14 mouse cellular contexts compared by ENCODE assay signal in the genomic region with DNA sequence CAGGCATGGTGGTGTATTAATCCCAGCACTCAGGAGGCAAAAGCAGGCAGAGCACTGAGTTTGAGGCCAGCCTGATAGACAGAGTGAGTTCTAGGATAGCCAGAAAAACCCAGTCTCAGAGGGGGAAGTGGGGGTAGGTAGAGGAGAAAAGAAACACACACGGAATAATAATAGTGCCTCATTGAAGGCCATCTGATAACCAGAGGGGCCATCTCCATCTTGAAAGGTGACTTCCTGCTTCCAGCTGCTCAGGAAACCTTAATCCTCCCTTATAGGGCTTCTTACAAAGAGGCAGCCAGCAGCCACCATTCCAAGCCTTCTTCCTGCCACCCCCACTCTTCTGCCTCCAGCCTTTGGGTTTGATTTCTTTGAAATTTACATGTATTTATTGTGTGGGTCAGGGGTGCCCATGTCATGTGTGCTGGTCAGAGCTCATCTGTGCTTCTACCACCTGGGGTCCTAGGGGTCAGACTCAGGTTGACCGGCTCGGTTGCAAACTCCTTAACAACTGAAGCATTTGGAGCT. TPM values are rescaled to one million over a fixed set of nuclear protein-coding genes. Genes with fewer than 3 reads are reported as not detected.
DNase-seq lines count a peak whose midpoint lies in the region; ATAC-seq and TF ChIP-seq lines count a peak whose summit lies in the region.
"Had no signal": no experiment of that assay in that cellular context is flagged by ENCODE, and none has a peak within 500 bp of the region (broad histone marks: within the 10 kb centered on the region; RNA-seq: fewer than 3 reads in every experiment).

No protein-coding gene starts in this region.

- WGBS in heart, adult 2 months: 69% methylated on average over 3 of the region's 3 CpGs
- WGBS in liver, embryonic 13.5 days (ENCODE audit: insufficient replicate concordance): 67% methylated on average over 3 of the region's 3 CpGs
- WGBS in liver, embryonic 11.5 days: 71% methylated on average over 3 of the region's 3 CpGs
- 73% methylated on average over 3 of the region's 3 CpGs for WGBS in liver, embryonic 16.5 days (ENCODE audit: insufficient replicate concordance)
- whole genome bisulfite sequencing in hindbrain, embryonic 11.5 days: 86% methylated on average over 3 of the region's 3 CpGs

- H3K27ac ChIP-seq in heart, adult 2 months: no peak overlapping the region
- peak overlapping the region; percentile 86 for H3K27ac ChIP-seq in liver, embryonic 13.5 days
- H3K27ac ChIP-seq in liver, embryonic 11.5 days (ENCODE audit: low read depth, low read length): no peak overlapping the region
- peak overlapping the region; percentile 82 for H3K27ac ChIP-seq in ES-E14 (ENCODE audit: insufficient read depth, low read depth, low read length, poor library complexity, severe bottlenecking)
- H3K27ac ChIP-seq in liver, embryonic 16.5 days (ENCODE audit: low read length): no peak overlapping the region
- H3K27ac ChIP-seq in hindbrain, embryonic 11.5 days (ENCODE audit: low read depth, low read length): no peak overlapping the region

- H3K27me3 ChIP-seq in heart, adult 2 months (ENCODE audit: control insufficient read depth, insufficient read depth, low read length): no peaks in the 10 kb centered on the region
- no peaks in the 10 kb centered on the region for H3K27me3 ChIP-seq in liver, embryonic 13.5 days
- no peaks in the 10 kb centered on the region for H3K27me3 ChIP-seq in liver, embryonic 11.5 days (replicated peaks; ENCODE audit: control insufficient read depth, insufficient read depth, low read length)
- H3K27me3 ChIP-seq in liver, embryonic 16.5 days (ENCODE audit: control insufficient read depth, insufficient read depth, low read depth, low read length): no peaks in the 10 kb centered on the region
- H3K27me3 ChIP-seq in hindbrain, embryonic 11.5 days (ENCODE audit: control insufficient read depth, insufficient read depth, low read length): no peaks in the 10 kb centered on the region
- H3K27me3 ChIP-seq: limb, embryonic 13.5 days; Patski had no signal

- H3K4me3 ChIP-seq in heart, adult 2 months: no peak overlapping the region
- no peak overlapping the region for H3K4me3 ChIP-seq in liver, embryonic 13.5 days (replicated peaks)
- no peak overlapping the region for H3K4me3 ChIP-seq in liver, embryonic 11.5 days (ENCODE audit: low read depth, low read length)
- H3K4me3 ChIP-seq in ES-E14 (ENCODE audit: insufficient read depth in 1 of 2, low read depth in 1 of 2, low read length in 2 of 2, poor library complexity in 1 of 2, severe bottlenecking in 1 of 2): peak overlapping the region in 1 of 2 experiments; percentile 24; a peak in 2 of 4 replicates
- no peak overlapping the region for H3K4me3 ChIP-seq in liver, embryonic 16.5 days (ENCODE audit: low read depth, low read length)
- H3K4me3 ChIP-seq in hindbrain, embryonic 11.5 days (ENCODE audit: low read depth, low read length): no peak overlapping the region

- no peak for TF ChIP-seq CTCF in heart, adult 2 months (IDR thresholded peaks at IDR 0.05)

- H3K9ac ChIP-seq in heart, adult 2 months (ENCODE audit: low read depth, low read length): no peak overlapping the region
- peak overlapping the region; percentile 67; the same call in 1 of the 2 replicates for H3K9ac ChIP-seq in liver, embryonic 13.5 days
- no peak overlapping the region for H3K9ac ChIP-seq in liver, embryonic 11.5 days (ENCODE audit: low read depth, low read length)
- peak overlapping the region; percentile 62; the same call in 1 of the 2 replicates for H3K9ac ChIP-seq in ES-E14 (ENCODE audit: insufficient read depth, low read depth, low read length, poor library complexity, severe bottlenecking)
- H3K9ac ChIP-seq in liver, embryonic 16.5 days (ENCODE audit: low read depth, low read length): 0 out of 2 replicates have a peak overlapping the region, but pooled peaks have one; percentile 4
- no peak overlapping the region for H3K9ac ChIP-seq in hindbrain, embryonic 11.5 days (ENCODE audit: low read depth, low read length)

- no peak for TF ChIP-seq POLR2A in heart, adult 2 months (IDR thresholded peaks at IDR 0.05; ENCODE audit: insufficient read depth, low read depth, low read length)

- peaks cover 12% of the 10 kb centered on the region for H3K4me1 ChIP-seq in heart, adult 2 months (ENCODE audit: control insufficient read depth, insufficient read depth, low read length)
- H3K4me1 ChIP-seq in liver, embryonic 13.5 days (replicated peaks): peaks cover 45% of the 10 kb centered on the region
- H3K4me1 ChIP-seq in liver, embryonic 11.5 days (replicated peaks; ENCODE audit: control insufficient read depth, insufficient read depth, low read length): peaks cover 27% of the 10 kb centered on the region
- H3K4me1 ChIP-seq in ES-E14 (ENCODE audit: control insufficient read depth in 2 of 2, insufficient read depth in 2 of 2, low read length in 2 of 2, poor library complexity in 1 of 2): peaks cover 14 to 15% of the 10 kb centered on the region in 2 experiments
- peaks cover 33% of the 10 kb centered on the region for H3K4me1 ChIP-seq in liver, embryonic 16.5 days (ENCODE audit: control insufficient read depth, low read depth, low read length)
- peaks cover 9% of the 10 kb centered on the region; the same call in 1 of the 2 replicates for H3K4me1 ChIP-seq in hindbrain, embryonic 11.5 days (replicated peaks; ENCODE audit: control insufficient read depth, insufficient read depth, low read length)

- no peak overlapping the region for H3K4me2 ChIP-seq in liver, embryonic 13.5 days
- no peak overlapping the region for H3K4me2 ChIP-seq in liver, embryonic 11.5 days
- H3K4me2 ChIP-seq in liver, embryonic 16.5 days (ENCODE audit: low read depth, low read length): no peak overlapping the region
- no peak overlapping the region for H3K4me2 ChIP-seq in hindbrain, embryonic 11.5 days (replicated peaks; ENCODE audit: low read depth, low read length)

- intact Hi-C loops in heart, adult 2 months (cut with DNase I): no loop called here

- DNase-seq in heart, adult 11 months: peak; percentile 90
- no peak for DNase-seq in heart, adult 2 months
- no peak for DNase-seq in liver, embryonic 13.5 days
- DNase-seq in liver, embryonic 11.5 days (ENCODE audit: low spot score): no peak
- DNase-seq in ES-E14 (ENCODE audit: low read depth, low spot score) (no peak), adipocyte (ENCODE audit: low spot score) (no peak)
- DNase-seq in hindbrain, embryonic 11.5 days (ENCODE audit: low spot score): no peak
- DNase-seq: adrenal gland, postnatal 25 days; cerebellum, adult 11-12 months; spleen, adult 18-20 months had no signal

- H3K9me3 ChIP-seq in liver, embryonic 13.5 days (replicated peaks): no peaks in the 10 kb centered on the region
- H3K9me3 ChIP-seq in liver, embryonic 11.5 days (ENCODE audit: control insufficient read depth, low read length): no peaks in the 10 kb centered on the region
- no peaks in the 10 kb centered on the region for H3K9me3 ChIP-seq in ES-E14 (ENCODE audit: control insufficient read depth, insufficient read depth, low read depth, low read length)
- no peaks in the 10 kb centered on the region for H3K9me3 ChIP-seq in liver, embryonic 16.5 days (replicated peaks; ENCODE audit: control insufficient read depth, low read length)
- H3K9me3 ChIP-seq in hindbrain, embryonic 11.5 days (ENCODE audit: control insufficient read depth, low read length): no peaks in the 10 kb centered on the region
- H3K9me3 ChIP-seq: limb, embryonic 13.5 days had no signal

- H3K36me3 ChIP-seq in heart, adult 2 months (ENCODE audit: control insufficient read depth, insufficient read depth, low read length): peaks cover 12% of the 10 kb centered on the region
- H3K36me3 ChIP-seq in liver, embryonic 13.5 days: no peaks in the 10 kb centered on the region
- no peaks in the 10 kb centered on the region for H3K36me3 ChIP-seq in liver, embryonic 11.5 days (ENCODE audit: control insufficient read depth, insufficient read depth, low read length)
- no peaks in the 10 kb centered on the region for H3K36me3 ChIP-seq in ES-E14 (ENCODE audit: control insufficient read depth, insufficient read depth, low read length, poor library complexity, severe bottlenecking)
- H3K36me3 ChIP-seq in liver, embryonic 16.5 days (ENCODE audit: control insufficient read depth, insufficient read depth): no peaks in the 10 kb centered on the region
- H3K36me3 ChIP-seq in hindbrain, embryonic 11.5 days (ENCODE audit: control insufficient read depth, insufficient read depth, low read length): no peaks in the 10 kb centered on the region
- H3K36me3 ChIP-seq: limb, embryonic 13.5 days had no signal

- in situ Hi-C loops in ES-E14 (cut with MboI; ENCODE audit: low sequenced_read_pairs in 2 of 2, unreplicated experiment in 2 of 2): no loop called here

- no peak for ATAC-seq in liver, embryonic 13.5 days (ENCODE audit: low read depth)
- ATAC-seq in liver, embryonic 11.5 days (replicated peaks; ENCODE audit: low FRiP score): no peak
- no peak for ATAC-seq in liver, embryonic 16.5 days (ENCODE audit: low read depth)
- no peak for ATAC-seq in hindbrain, embryonic 11.5 days (ENCODE audit: low FRiP score)
- ATAC-seq: inflammation-experienced regulatory T-cells, adult 6 months; Patski had no signal

- TF ChIP-seq EP300 in heart, adult 2 months (IDR thresholded peaks at IDR 0.05; ENCODE audit: insufficient read depth, low read depth, low read length): no peak

- H3K79me2 ChIP-seq in heart, adult 2 months (replicated peaks; ENCODE audit: control insufficient read depth, insufficient read depth, low read length): peaks cover 9% of the 10 kb centered on the region

RNA-seq across cellular contexts. Expression of gene Actn4, which starts 1.3 kb away (rescaled TPM):
- total RNA-seq in heart, adult 2 months (2021): 10 to 100 TPM; 66.1 to 85.7 TPM
- 123 and 132 TPM in 2 replicates for polyA plus RNA-seq in heart, adult 2 months (2012; rRNA removed)
- polyA plus RNA-seq in liver, embryonic 13.5 days (2015; fragmentation: Nextera tagmentation; extraction: Ambion mirVana): 116 and 131 TPM in 2 replicates
- polyA plus RNA-seq in liver, embryonic 11.5 days (2014; fragmentation: Nextera tagmentation; extraction: Ambion mirVana): 191 and 209 TPM in 2 replicates
- total RNA-seq in ES-E14 (2012; rRNA removed): 566 and 627 TPM in 2 replicates
- 130 and 137 TPM in 2 replicates for polyA plus RNA-seq in liver, embryonic 16.5 days (2015; fragmentation: Nextera tagmentation; extraction: Ambion mirVana)
- polyA plus RNA-seq in hindbrain, embryonic 11.5 days (2014; fragmentation: Nextera tagmentation; extraction: Ambion mirVana): 134 and 157 TPM in 2 replicates

RNA-seq across cellular contexts. Expression of gene Eif3k, which starts 18.2 kb away (rescaled TPM):
- total RNA-seq in heart, adult 2 months (2021): 100 to 1,000 TPM; 156 to 177 TPM
- polyA plus RNA-seq in heart, adult 2 months (2012; rRNA removed): 221 and 283 TPM in 2 replicates
- polyA plus RNA-seq in liver, embryonic 13.5 days (2015; fragmentation: Nextera tagmentation; extraction: Ambion mirVana): 294 and 308 TPM in 2 replicates
- 421 and 425 TPM in 2 replicates for polyA plus RNA-seq in liver, embryonic 11.5 days (2014; fragmentation: Nextera tagmentation; extraction: Ambion mirVana)
- total RNA-seq in ES-E14 (2012; rRNA removed): 474 and 500 TPM in 2 replicates
- 195 and 205 TPM in 2 replicates for polyA plus RNA-seq in liver, embryonic 16.5 days (2015; fragmentation: Nextera tagmentation; extraction: Ambion mirVana)
- polyA plus RNA-seq in hindbrain, embryonic 11.5 days (2014; fragmentation: Nextera tagmentation; extraction: Ambion mirVana): 389 and 409 TPM in 2 replicates

RNA-seq across cellular contexts. Expression of gene Map4k1, which starts 18.4 kb away (rescaled TPM):
- total RNA-seq in heart, adult 2 months (2021): 1 to 10 TPM in 1 of 2 experiments, under 1 TPM in 1; 0.91 to 1.1 TPM
- 2.7 and 3.4 TPM in 2 replicates for polyA plus RNA-seq in heart, adult 2 months (2012; rRNA removed)
- polyA plus RNA-seq in liver, embryonic 13.5 days (2015; fragmentation: Nextera tagmentation; extraction: Ambion mirVana): 27.4 and 29.1 TPM in 2 replicates
- 50.7 and 53.2 TPM in 2 replicates for polyA plus RNA-seq in liver, embryonic 11.5 days (2014; fragmentation: Nextera tagmentation; extraction: Ambion mirVana)
- total RNA-seq in ES-E14 (2012; rRNA removed): 14.8 and 15.6 TPM in 2 replicates
- polyA plus RNA-seq in liver, embryonic 16.5 days (2015; fragmentation: Nextera tagmentation; extraction: Ambion mirVana): 28.3 and 30.2 TPM in 2 replicates
- 4.3 and 5.0 TPM in 2 replicates for polyA plus RNA-seq in hindbrain, embryonic 11.5 days (2014; fragmentation: Nextera tagmentation; extraction: Ambion mirVana)

Comparison
In these comparisons a context has a peak if more than half of its experiments do, and no peak if none do; other contexts are left out.
1. H3K27ac ChIP-seq: peak in liver, embryonic 13.5 days (single experiment) and ES-E14 (single experiment); none in heart, adult 2 months (single experiment), liver, embryonic 11.5 days (single experiment), liver, embryonic 16.5 days (single experiment) and hindbrain, embryonic 11.5 days (single experiment).
2. H3K9ac ChIP-seq: peak in liver, embryonic 13.5 days (single experiment), ES-E14 (single experiment) and liver, embryonic 16.5 days (single experiment); none in heart, adult 2 months (single experiment), liver, embryonic 11.5 days (single experiment) and hindbrain, embryonic 11.5 days (single experiment).